Mouse (Mus musculus) adrenal gland, adult 18-20 months (tissue): ENCODE results near the gene Cldn13. TPM values are rescaled to one million over a fixed set of nuclear protein-coding genes. Genes with fewer than 3 reads are reported as not detected.
"Not testable (repeated sequence)": the region's sequence is repeated elsewhere in the genome, so short reads cannot be mapped to it uniquely, and the experiment has no call there.

Source experiments
- DNase-seq, 2 experiments: peaks; one replicate each; pipeline ENCODE4 v3.0.0; 2021 to 2022; ENCODE audit warnings: low spot score in 2 of 2
- total RNA-seq, 2 experiments: library from RNA; stranded (reverse); gene quantifications; 1 replicate in 1 of 2; 2 replicates in 1 of 2; pipeline ENCODE4 v1.2.3; 2021

Gene Cldn13
- total RNA-seq, 2 experiments from 2014 or later: not detected

- no peak for DNase-seq
Observed at GRCm38 (mm10) chr5:134934666-134935065, 19.3 kb upstream of the Cldn13 start.

- not testable (repeated sequence) for DNase-seq
Observed at GRCm38 (mm10) chr5:134933686-134934085, 18.4 kb upstream of the Cldn13 start.

GRCm38 (mm10) chr5:134933281-134933680 is 18.0 kb upstream of the Cldn13 start:
- DNase-seq: no peak

GRCm38 (mm10) chr5:134932903-134933276 is 17.6 kb upstream of the Cldn13 start:
- peak in 1 of 2 experiments; percentile 52 for DNase-seq

GRCm38 (mm10) chr5:134932179-134932902 is 17.0 kb upstream of the Cldn13 start, which contains the start of gene Mettl27:
Mettl27 (plus strand) TSS chr5:134932368.
- DNase-seq: peak; percentile 77 to 80

GRCm38 (mm10) chr5:134929988-134930387 is 14.7 kb upstream of the Cldn13 start:
- DNase-seq: no peak

- no peak for DNase-seq
Observed at GRCm38 (mm10) chr5:134926726-134927125, 11.4 kb upstream of the Cldn13 start.

- no peak for DNase-seq
Observed at GRCm38 (mm10) chr5:134923141-134923540, 7.8 kb upstream of the Cldn13 start.

GRCm38 (mm10) chr5:134921106-134921505 is 5.8 kb upstream of the Cldn13 start:
- no peak for DNase-seq

- no peak for DNase-seq
Observed at GRCm38 (mm10) chr5:134920106-134920687, 4.9 kb upstream of the Cldn13 start.

- DNase-seq: no peak
Observed at GRCm38 (mm10) chr5:134919097-134919496, 3.8 kb upstream of the Cldn13 start.

GRCm38 (mm10) chr5:134918071-134918832 is 2.9 kb upstream of the Cldn13 start:
- DNase-seq: peak; percentile 49 to 60

GRCm38 (mm10) chr5:134914510-134914909 is 816 bp downstream of the Cldn13 start:
- no peak for DNase-seq

GRCm38 (mm10) chr5:134913753-134914152 is 1.6 kb downstream of the Cldn13 start:
- no peak for DNase-seq

- no peak for DNase-seq
Observed at GRCm38 (mm10) chr5:134913352-134913751, 2.0 kb downstream of the Cldn13 start.

- DNase-seq: no peak
Observed at GRCm38 (mm10) chr5:134911901-134912300, 3.4 kb downstream of the Cldn13 start.

- peak; percentile 92 to 93 for DNase-seq
Observed at GRCm38 (mm10) chr5:134907135-134907534, 8.2 kb downstream of the Cldn13 start.

- no peak for DNase-seq
Observed at GRCm38 (mm10) chr5:134906633-134907032, 8.7 kb downstream of the Cldn13 start, which contains the start of gene Tmem270. Tmem270 (minus strand) TSS chr5:134906733.

GRCm38 (mm10) chr5:134901644-134902027 is 13.7 kb downstream of the Cldn13 start:
- DNase-seq: no peak

- DNase-seq: peak in 1 of 2 experiments; percentile 24
Observed at GRCm38 (mm10) chr5:134901012-134901643, 14.2 kb downstream of the Cldn13 start.

- no peak for DNase-seq
Observed at GRCm38 (mm10) chr5:134897596-134897995, 17.7 kb downstream of the Cldn13 start.
